Mouse (Mus musculus) ES-Bruce4 (cell line): ENCODE measurements around the gene Fhit.

ENCODE experiments used
- CTCF ChIP-seq: IDR thresholded peaks from one replicate; pipeline ENCODE4 v1.8.1; 2011; ENCODE audit warnings: low read depth, low read length
- POLR2A ChIP-seq: IDR thresholded peaks from one replicate; pipeline ENCODE4 v1.8.1; 2011; ENCODE audit warnings: low read length; ENCODE audit not compliant: insufficient read depth

- no peak for TF ChIP-seq CTCF
- no peak for TF ChIP-seq POLR2A
Observed at GRCm38 (mm10) chr14:10366808-10367207, 795.0 kb downstream of the Fhit start.
